Mouse (Mus musculus): ENCODE measurements around the gene Git1. TPM values are rescaled to one million over a fixed set of nuclear protein-coding genes. Genes with fewer than 3 reads are reported as not detected.

Gene Git1
- total RNA-seq (2021) = 100 to 1,000 TPM; 150 to 151 TPM

GRCm38 (mm10) chr11:77493512-77494343 lies at the start of gene Git1:
TSS of gene Git1 (plus strand) at chr11:77493562.
- peak; percentile 45 for DNase-seq
- intact Hi-C loops (cut with DNase I) = no loop called here

DNA sequence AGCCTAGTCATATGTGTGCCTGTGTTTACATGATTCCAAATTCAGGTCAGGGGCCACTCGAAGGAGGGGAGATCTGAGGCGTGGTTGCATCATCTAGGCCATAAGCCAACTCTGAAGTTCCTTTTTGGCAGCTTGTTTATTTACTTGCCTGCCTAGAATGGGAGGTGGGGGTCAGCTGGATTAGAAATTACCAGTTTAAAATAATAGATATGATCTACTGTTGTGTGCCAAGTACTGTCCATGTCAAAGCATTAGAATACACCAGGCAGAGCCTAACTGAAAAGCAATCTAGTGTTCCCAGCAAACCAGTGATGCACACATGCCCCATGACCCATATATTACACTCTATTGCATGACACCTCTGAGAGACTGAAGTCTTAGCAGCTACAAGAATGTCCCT lies 48.4 kb upstream of the Git1 start:
- DNase-seq = no peak
- intact Hi-C loops (cut with DNase I) = loop anchor here (10.0 kb wide), 2 partner anchors 130 to 230 kb away; partner anchors contain the start of gene Ssh2

DNA sequence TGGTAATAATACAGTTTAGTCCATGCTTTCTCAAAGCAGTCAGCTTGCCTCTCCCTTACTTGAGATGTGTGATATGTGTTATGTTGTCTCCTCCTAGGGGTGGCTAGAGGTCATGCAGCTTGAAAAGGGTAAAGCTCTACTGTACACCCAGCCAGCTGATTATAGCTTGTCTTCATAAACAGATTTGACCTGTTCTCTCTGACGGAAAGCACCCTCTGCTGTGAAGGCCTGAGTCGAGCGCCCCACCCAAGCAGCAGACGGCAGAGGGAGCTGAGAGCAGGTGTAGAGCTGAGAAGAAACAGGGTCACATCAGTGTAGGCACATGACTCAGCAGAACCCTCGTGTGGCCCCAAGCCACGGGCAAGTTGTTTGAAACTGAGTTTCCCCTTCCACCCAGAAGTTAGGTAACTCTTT lies 46.7 kb upstream of the Git1 start:
- intact Hi-C loops (cut with DNase I) = loop anchor here (10.0 kb wide), 2 partner anchors 132 to 232 kb away; partner anchors contain the start of gene Ssh2

DNA sequence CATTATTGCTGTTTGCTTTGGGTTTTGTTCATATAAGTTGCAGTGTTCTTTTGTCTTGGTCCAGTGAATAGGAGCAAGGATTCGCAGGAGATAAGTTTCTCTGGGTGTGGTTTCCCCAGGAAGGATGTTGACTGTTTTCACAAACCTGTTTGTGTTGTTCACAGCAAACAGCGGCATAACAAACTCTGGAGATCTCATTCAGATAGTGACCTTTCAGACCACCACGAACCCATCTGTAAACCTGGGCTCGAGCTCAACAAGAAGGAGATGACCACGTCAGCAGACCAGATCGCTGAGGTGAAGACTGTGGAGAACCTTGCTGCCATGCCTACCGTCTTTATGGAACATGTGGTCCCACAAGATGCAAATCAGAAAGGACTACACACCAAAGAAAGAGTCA lies 44.1 kb upstream of the Git1 start:
- DNase-seq = no peak
- intact Hi-C loops (cut with DNase I) = loop anchor here (10.0 kb wide), 2 partner anchors 134 to 234 kb away; partner anchors contain the start of gene Ssh2

More for the DNA sequence above, 46.7 kb upstream of the Git1 start:
- no peak for DNase-seq

- no peak for DNase-seq
- intact Hi-C loops (cut with DNase I) = no loop called here
These were observed 41.7 kb upstream of the Git1 start for GRCm38 (mm10) chr11:77451670-77452069.

DNA sequence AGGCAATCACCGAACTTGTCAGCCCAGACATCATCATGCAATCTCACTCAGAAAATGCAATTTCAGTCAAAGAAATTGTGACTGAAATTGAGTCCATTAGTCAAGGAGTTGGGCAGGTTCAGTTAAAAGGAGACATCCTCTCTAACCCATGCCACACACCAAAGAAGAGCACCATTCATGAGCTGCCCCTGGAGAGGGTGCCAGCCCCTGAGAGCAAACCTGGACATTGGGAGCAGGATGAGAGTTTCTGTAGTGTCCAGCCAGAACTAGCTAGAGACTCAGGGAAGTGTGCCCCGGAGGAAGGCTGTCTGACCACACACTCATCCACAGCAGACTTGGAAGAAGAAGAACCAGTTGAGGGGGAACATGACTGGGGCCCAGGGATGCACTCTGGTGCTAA lies 40.0 kb upstream of the Git1 start:
- no peak for DNase-seq
- intact Hi-C loops (cut with DNase I) = no loop called here

GRCm38 (mm10) chr11:77455770-77456510 lies 37.4 kb upstream of the Git1 start:
- DNase-seq = no peak
- intact Hi-C loops (cut with DNase I) = no loop called here

- intact Hi-C loops (cut with DNase I) = no loop called here
- DNase-seq = peak; percentile 59
These were observed 36.5 kb upstream of the Git1 start for GRCm38 (mm10) chr11:77456866-77457265.

- intact Hi-C loops (cut with DNase I) = loop anchor here (10.0 kb wide), 1 partner anchor 127 kb away; no protein-coding TSS in a partner anchor
- DNase-seq = no peak
These were observed 31.5 kb upstream of the Git1 start for GRCm38 (mm10) chr11:77461856-77462255.

DNA sequence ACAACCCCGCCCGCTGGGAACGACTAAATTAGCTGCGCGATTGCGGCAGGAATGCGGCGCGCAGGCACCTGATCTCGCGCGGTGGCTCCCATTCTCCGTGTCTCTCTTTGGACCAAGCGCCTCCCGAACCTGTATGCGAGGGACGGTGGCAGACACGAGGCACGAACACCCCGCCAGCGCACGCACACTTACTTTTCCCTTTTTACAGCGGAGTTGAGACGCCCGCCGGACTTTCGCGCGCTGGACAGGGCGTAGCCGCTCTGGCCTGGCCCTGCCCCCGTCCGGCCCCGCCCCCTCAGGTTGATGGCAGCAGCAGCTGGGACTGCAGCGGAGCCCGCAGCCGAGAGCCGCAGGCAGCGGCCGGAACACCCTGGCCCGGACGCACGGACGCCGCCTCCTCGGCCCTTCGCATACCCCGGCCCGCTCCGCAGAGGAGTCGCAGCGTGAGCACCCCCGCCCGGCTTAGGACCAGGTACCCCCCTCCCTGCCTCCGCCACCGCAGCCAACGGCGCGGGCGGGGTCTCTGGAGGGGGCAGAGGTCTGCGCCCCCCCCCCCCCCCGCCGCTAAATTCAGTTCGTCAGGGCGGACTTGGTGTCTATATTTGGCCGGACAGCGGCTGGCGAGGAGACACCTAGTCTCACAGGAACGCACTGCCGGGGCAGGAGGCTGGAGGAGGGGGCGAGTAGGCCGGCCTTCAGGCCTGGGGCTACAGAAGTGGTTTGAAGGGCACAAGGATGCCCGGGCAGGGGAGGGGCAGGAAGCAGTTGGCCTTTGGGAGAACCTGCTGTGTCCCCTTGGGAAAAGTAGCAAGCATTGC lies 30.9 kb upstream of the Git1 start, which contains the start of gene Coro6:
TSS of gene Coro6 (plus strand) at position 129 of the 818 bp plus-strand sequence.
- DNase-seq = no peak
- intact Hi-C loops (cut with DNase I) = loop anchor here (10.0 kb wide), 1 partner anchor 128 kb away; no protein-coding TSS in a partner anchor

DNA sequence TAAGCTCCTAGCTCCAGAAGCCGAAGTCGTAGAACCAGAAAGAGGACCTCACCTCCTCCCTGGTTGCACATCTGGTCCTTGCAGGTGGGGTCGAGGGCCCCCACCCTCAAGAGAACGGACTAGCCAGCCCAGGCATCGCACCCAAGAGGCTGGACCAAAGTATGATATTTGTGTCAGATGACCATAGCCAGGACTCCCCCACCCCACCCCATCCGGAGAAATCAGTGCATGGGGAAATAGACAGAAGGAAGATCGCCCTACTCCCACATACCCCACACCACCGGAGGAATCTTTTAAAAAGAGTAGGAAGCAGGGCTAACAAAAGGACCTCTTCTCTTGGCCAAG lies 30.3 kb upstream of the Git1 start:
- no peak for DNase-seq
- intact Hi-C loops (cut with DNase I) = loop anchor here (10.0 kb wide), 1 partner anchor 128 kb away; no protein-coding TSS in a partner anchor

DNA sequence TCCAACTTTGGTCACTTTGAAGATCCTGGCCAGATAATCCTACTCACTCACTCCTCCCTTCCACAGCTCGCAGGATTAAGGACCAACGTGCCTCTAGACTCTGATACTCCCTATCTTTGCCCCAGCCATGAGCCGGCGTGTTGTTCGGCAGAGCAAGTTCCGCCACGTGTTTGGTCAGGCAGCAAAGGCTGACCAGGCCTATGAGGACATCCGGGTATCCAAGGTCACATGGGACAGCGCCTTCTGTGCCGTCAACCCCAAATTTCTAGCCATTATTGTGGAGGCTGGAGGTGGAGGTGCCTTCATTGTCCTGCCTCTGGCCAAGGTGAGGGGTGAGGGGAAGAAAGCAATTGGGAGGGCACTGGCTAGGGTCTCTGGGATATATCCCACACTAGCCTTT lies 29.6 kb upstream of the Git1 start:
- no peak for DNase-seq
- intact Hi-C loops (cut with DNase I) = loop anchor here (10.0 kb wide), 1 partner anchor 129 kb away; no protein-coding TSS in a partner anchor

DNA sequence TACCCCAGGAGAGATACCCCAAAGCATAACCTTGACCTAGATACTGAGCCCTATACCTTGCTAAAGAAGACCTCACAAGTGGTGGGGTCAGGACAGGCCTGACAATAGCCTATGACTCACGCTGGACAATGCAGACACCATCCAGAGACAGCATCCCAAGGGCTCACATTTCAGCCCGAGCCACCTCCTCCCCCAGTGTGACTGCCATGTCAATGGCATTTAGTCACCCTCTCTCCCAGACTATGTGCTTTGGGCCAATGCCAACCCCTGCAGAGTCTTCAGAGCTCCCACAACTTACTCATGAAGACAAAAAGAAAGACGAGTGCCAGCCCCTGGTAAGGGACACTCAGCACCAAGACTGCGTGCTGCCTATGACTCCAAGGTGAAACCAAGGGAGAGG lies 28.7 kb upstream of the Git1 start:
- no peak for DNase-seq
- intact Hi-C loops (cut with DNase I) = loop anchor here (10.0 kb wide), 1 partner anchor 130 kb away; no protein-coding TSS in a partner anchor

DNA sequence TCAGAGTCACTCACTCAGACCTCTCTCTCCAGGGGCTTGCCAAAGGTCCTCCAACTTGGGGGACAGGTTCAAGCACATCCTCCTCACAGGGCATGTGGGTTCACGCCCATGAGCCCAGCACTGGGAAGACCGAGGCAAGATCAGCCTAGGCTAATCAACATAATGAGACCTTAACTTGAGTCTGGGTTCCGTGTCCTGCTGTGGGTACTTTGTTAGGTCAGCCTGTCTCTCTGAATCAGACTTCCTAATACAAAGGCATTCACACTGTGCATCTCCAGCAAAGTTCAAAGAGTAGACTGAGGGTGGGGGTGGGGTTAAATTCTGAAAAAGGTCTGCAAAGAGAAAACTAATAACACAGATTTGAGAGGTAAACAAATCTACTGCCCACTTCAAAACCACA lies 28.3 kb upstream of the Git1 start:
- intact Hi-C loops (cut with DNase I) = loop anchor here (10.0 kb wide), 1 partner anchor 130 kb away; no protein-coding TSS in a partner anchor
- no peak for DNase-seq

GRCm38 (mm10) chr11:77466544-77466943 lies 26.8 kb upstream of the Git1 start:
- no peak for DNase-seq
- intact Hi-C loops (cut with DNase I) = loop anchor here (10.0 kb wide), 1 partner anchor 132 kb away; no protein-coding TSS in a partner anchor

DNA sequence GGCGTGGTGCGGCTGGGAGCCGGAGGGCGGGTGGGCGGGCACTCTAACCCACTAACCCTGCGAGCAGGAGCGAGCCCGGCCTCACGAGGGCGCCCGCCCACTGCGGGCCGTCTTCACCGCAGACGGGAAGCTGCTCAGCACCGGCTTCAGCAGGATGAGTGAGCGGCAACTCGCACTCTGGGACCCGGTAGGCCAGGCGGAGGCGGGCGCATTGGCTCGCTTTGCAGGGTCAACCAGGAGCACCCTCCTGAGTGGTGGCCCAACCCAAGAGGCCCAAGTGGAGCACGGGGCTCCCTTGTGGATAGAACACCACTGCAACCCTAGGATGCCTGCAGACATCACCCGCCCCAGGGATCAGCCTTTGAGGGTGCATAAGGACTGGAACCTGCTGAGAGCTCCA lies 26.2 kb upstream of the Git1 start:
- intact Hi-C loops (cut with DNase I) = loop anchor here (10.0 kb wide), 1 partner anchor 132 kb away; no protein-coding TSS in a partner anchor
- DNase-seq = peak; percentile 59

DNA sequence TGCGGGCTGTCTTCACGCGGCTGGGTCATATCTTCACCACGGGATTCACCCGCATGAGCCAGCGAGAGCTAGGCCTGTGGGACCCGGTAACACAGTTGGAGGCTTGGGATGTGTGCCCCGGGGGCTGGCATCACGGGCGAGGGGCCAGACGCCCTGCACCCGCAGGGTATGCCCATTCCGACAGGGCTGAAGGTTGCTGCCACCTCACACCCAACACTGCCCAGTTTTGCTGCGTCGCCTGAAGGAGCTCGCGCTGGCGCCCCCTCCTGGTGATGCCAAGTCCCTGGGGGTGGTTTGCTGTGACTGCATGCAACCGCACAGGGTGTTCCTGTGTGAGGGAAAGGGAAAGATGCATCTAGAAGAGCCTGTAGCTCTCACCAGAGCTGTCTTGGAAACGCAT lies 25.6 kb upstream of the Git1 start:
- DNase-seq = peak; percentile 75
- intact Hi-C loops (cut with DNase I) = loop anchor here (10.0 kb wide), 1 partner anchor 133 kb away; no protein-coding TSS in a partner anchor

GRCm38 (mm10) chr11:77468397-77468796 lies 25.0 kb upstream of the Git1 start:
- intact Hi-C loops (cut with DNase I) = loop anchor here (10.0 kb wide), 1 partner anchor 134 kb away; no protein-coding TSS in a partner anchor

GRCm38 (mm10) chr11:77471407-77471806 lies 22.0 kb upstream of the Git1 start:
- no peak for DNase-seq
- intact Hi-C loops (cut with DNase I) = no loop called here

More at GRCm38 (mm10) chr11:77468397-77468796, 25.0 kb upstream of the Git1 start:
- DNase-seq = no peak

DNA sequence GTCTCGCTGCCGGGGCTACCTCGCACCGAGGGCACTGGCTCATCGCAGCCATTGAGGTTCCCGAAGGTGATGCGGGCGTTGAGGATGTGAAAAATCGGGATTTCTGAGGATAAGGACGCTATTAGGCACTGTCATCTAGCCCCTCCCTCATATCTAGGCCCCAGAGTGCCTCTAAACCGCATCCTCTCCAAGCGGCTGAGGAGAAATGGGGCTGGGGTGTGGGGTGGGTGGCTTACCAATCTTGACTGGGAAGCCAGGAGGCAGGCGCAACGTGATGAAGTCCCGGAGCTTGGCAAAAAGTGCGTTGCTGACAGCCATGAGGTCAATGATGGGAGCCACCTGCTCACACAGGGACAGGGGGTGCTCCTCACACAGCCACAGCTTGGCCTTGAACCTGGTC lies 20.6 kb upstream of the Git1 start:
- DNase-seq = no peak
- intact Hi-C loops (cut with DNase I) = no loop called here
